Mouse (Mus musculus) stomach, embryonic 16.5 days (tissue): ENCODE data around the gene Gpr146. TPM values are rescaled to one million over a fixed set of nuclear protein-coding genes. Genes with fewer than 3 reads are reported as not detected.

Experiments used
- ATAC-seq: fragments of 200-750 bp; cut with Nextera tagmentation; 2 replicates; pipeline ENCODE4 v1.8.0; 2017; ENCODE audit warnings: moderate number of reproducible peaks, moderate TSS enrichment; ENCODE audit not compliant: insufficient read depth, low FRiP score
- H3K27ac ChIP-seq: fragments of 300-500 bp; sonication (generic); 2 replicates; pipeline ENCODE4 v1.5.1; 2014; ENCODE audit warnings: low read length
- H3K27me3 ChIP-seq: fragments of 300-500 bp; sonication (generic); 2 replicates; pipeline ENCODE4 v1.6.1; 2014; ENCODE audit warnings: low read length, control low read depth, mixed read lengths; ENCODE audit not compliant: control insufficient read depth, insufficient read depth
- H3K36me3 ChIP-seq: fragments of 300-500 bp; sonication (generic); 2 replicates; pipeline ENCODE4 v1.6.1; 2014; ENCODE audit warnings: low read length; ENCODE audit not compliant: control insufficient read depth, insufficient read depth
- H3K4me1 ChIP-seq: fragments of 300-500 bp; sonication (generic); 2 replicates; pipeline ENCODE4 v1.6.1; 2014; ENCODE audit warnings: low read length, control low read depth, mixed read lengths; ENCODE audit not compliant: control insufficient read depth, insufficient read depth
- H3K4me2 ChIP-seq: fragments of 300-500 bp; sonication (generic); 2 replicates; pipeline ENCODE4 v1.6.1; 2014; ENCODE audit warnings: low read depth, low read length, mixed read lengths
- H3K4me3 ChIP-seq: fragments of 300-500 bp; sonication (generic); replicated peaks from 2 replicates; pipeline ENCODE4 v1.5.1; 2014; ENCODE audit warnings: mild to moderate bottlenecking, low read length
- H3K9ac ChIP-seq: fragments of 300-500 bp; sonication (generic); 2 replicates; pipeline ENCODE4 v1.6.1; 2014; ENCODE audit warnings: low read length
- H3K9me3 ChIP-seq: fragments of 300-500 bp; sonication (generic); replicated peaks from 2 replicates; pipeline ENCODE4 v1.6.1; 2016; ENCODE audit warnings: low read length, control low read depth; ENCODE audit not compliant: control insufficient read depth
- WGBS: fragments of 180-500 bp; shearing (Covaris S2); extraction: QIAGEN DNeasy Blood & Tissue Kit; methylation state at CpG from one replicate; pipeline ENCODE4 v1.1.7; 2014; 5-methylcytosine and 5-hydroxymethylcytosine counted together
- polyA plus RNA-seq: library from polyadenylated mRNA; unstranded; fragments of >200 nt; fragmentation: Nextera tagmentation; extraction: Ambion mirVana; gene quantifications from 2 replicates; pipeline ENCODE4 v1.2.1, GENCODE M21; 2015

Gene Gpr146
- polyA plus RNA-seq, 1 experiment from 2014 or later = 4.2 TPM

- Histone ChIP-seq H3K4me1 (peaks cover 21% of the 10 kb centered on the region), H3K9me3 (no peaks in the 10 kb centered on the region), H3K4me2 (no peak overlapping the region), H3K27ac (no peak overlapping the region), H3K27me3 (no peaks in the 10 kb centered on the region), H3K9ac (no peak overlapping the region), H3K36me3 (no peaks in the 10 kb centered on the region), H3K4me3 (no peak overlapping the region)
- ATAC-seq = no peak
- 92% methylated on average over 37 of the region's 37 CpGs for WGBS
Observed at GRCm38 (mm10) chr5:139392219-139393196, 15.0 kb downstream of the Gpr146 start.

DNA sequence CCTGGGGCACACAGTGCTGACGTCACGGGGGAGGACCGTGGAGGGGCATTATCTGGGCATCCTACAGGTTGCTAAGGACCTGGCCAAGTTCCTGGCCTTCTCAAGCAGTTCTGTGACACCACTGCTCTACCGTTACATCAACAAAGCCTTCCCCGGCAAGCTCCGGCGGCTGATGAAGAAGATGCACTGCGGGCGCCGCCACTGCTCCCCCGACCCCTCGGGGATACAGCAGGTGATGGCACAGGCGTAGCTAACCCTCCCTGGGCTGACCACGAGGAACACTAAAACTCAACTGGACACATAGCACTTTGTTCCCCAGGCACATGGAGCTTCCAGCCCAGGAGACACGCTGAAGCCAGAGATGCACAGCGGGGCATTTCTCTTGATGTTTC is 15.7 kb downstream of the Gpr146 start:
- Histone ChIP-seq H3K4me2 (no peak overlapping the region), H3K36me3 (no peaks in the 10 kb centered on the region), H3K27ac (no peak overlapping the region), H3K9me3 (no peaks in the 10 kb centered on the region), H3K9ac (no peak overlapping the region), H3K4me3 (no peak overlapping the region), H3K4me1 (peaks cover 19% of the 10 kb centered on the region), H3K27me3 (no peaks in the 10 kb centered on the region)
- WGBS = 93% methylated on average over 16 of the region's 16 CpGs
- ATAC-seq = no peak

GRCm38 (mm10) chr5:139394399-139394798 is 16.9 kb downstream of the Gpr146 start:
- no peaks in the 10 kb centered on the region for H3K36me3 ChIP-seq
- no peaks in the 10 kb centered on the region for H3K27me3 ChIP-seq
- WGBS = 51% methylated on average over 7 of the region's 7 CpGs
- no peak overlapping the region for H3K27ac ChIP-seq
- H3K9ac ChIP-seq = no peak overlapping the region
- peaks cover 8% of the 10 kb centered on the region for H3K4me1 ChIP-seq
- H3K4me3 ChIP-seq = no peak overlapping the region
- no peak overlapping the region for H3K4me2 ChIP-seq
- no peaks in the 10 kb centered on the region for H3K9me3 ChIP-seq
- ATAC-seq = no peak

GRCm38 (mm10) chr5:139395528-139395927 is 18.0 kb downstream of the Gpr146 start:
- Histone ChIP-seq H3K36me3 (no peaks in the 10 kb centered on the region), H3K4me1 (no peaks in the 10 kb centered on the region), H3K27ac (no peak overlapping the region), H3K4me3 (no peak overlapping the region), H3K9me3 (no peaks in the 10 kb centered on the region), H3K27me3 (no peaks in the 10 kb centered on the region), H3K9ac (no peak overlapping the region), H3K4me2 (no peak overlapping the region)
- no peak for ATAC-seq
- WGBS = 91% methylated on average over 4 of the region's 4 CpGs

GRCm38 (mm10) chr5:139397359-139397916 is 19.9 kb downstream of the Gpr146 start:
- H3K27ac ChIP-seq = no peak overlapping the region
- H3K4me1 ChIP-seq = no peaks in the 10 kb centered on the region
- no peak overlapping the region for H3K4me2 ChIP-seq
- ATAC-seq = no peak
- H3K27me3 ChIP-seq = no peaks in the 10 kb centered on the region
- no peaks in the 10 kb centered on the region for H3K36me3 ChIP-seq
- H3K4me3 ChIP-seq = no peak overlapping the region
- no peak overlapping the region for H3K9ac ChIP-seq
- whole genome bisulfite sequencing = 85% methylated on average over 4 of the region's 4 CpGs
- H3K9me3 ChIP-seq = no peaks in the 10 kb centered on the region

DNA sequence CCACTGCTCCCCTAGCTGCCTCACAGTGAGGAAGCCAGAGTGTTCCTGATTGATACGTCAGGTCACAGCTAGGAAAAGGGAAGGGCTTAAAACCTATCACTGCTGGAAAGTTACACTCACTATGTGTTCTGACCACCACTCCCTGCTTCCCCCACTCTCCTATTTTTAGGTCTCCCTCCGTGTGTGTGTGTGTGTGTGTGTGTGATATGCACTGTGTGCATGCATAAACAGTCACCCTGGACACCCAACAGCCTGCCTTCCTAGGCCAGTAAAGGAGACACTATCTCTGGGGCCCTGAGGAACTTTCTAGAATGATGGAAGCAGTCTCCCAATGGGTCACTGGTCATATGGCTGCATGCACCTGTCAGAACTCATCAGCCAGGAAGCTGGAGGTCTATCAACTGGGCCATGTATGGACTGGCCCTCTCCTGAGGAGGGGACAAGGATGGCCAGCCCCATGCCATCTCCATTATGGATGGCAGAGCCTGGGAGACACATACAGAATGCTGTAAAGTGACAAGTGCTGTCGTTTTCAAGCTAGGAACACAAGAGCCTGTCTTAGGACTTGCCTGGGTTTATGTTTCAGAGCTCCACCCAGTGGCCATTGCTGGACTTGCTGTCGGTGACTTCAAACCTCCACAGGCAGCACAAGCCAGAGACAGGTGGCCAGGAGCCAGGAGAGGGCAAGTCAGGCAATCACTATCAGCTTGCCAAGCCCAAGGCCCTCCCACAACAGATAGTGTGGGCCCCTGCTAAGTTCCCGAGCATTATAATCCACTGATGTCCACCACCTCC is 20.7 kb downstream of the Gpr146 start:
- H3K4me3 ChIP-seq = no peak overlapping the region
- H3K36me3 ChIP-seq = no peaks in the 10 kb centered on the region
- no peaks in the 10 kb centered on the region for H3K27me3 ChIP-seq
- H3K4me2 ChIP-seq = no peak overlapping the region
- H3K9me3 ChIP-seq = no peaks in the 10 kb centered on the region
- H3K4me1 ChIP-seq = no peaks in the 10 kb centered on the region
- peak; percentile 56; the same call in 1 of the 2 replicates for ATAC-seq
- no peak overlapping the region for H3K9ac ChIP-seq
- no peak overlapping the region for H3K27ac ChIP-seq
- 38% methylated on average over 5 of the region's 5 CpGs for WGBS

DNA sequence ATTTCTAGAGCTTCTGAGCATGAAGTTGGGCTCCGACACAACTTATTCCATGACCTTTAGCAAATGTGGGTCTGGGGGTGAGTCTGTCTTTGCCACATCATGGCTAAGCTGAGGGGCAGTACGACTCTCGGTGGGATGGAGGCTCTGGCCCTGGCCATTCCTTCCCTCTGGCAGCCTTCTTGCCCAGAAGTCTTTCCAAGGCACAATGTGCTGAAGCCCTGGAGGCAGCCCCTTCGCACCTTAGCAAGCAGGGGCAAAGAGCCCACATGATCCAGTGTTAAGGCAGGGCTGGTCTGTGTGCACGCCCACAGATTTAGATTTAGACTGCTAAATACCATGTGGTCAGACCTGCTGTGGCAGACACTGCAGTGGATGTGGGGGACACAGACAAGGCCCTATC is 21.3 kb downstream of the Gpr146 start:
- 79% methylated on average over 5 of the region's 5 CpGs for WGBS
- Histone ChIP-seq H3K4me3 (no peak overlapping the region), H3K27ac (no peak overlapping the region), H3K4me2 (no peak overlapping the region), H3K4me1 (no peaks in the 10 kb centered on the region), H3K36me3 (no peaks in the 10 kb centered on the region), H3K9me3 (no peaks in the 10 kb centered on the region), H3K9ac (no peak overlapping the region), H3K27me3 (no peaks in the 10 kb centered on the region)
- no peak for ATAC-seq

- WGBS = 85% methylated on average over 14 of the region's 14 CpGs
- no peaks in the 10 kb centered on the region for H3K4me1 ChIP-seq
- no peak overlapping the region for H3K4me2 ChIP-seq
- H3K9ac ChIP-seq = no peak overlapping the region
- H3K36me3 ChIP-seq = no peaks in the 10 kb centered on the region
- H3K4me3 ChIP-seq = no peak overlapping the region
- H3K9me3 ChIP-seq = no peaks in the 10 kb centered on the region
- H3K27ac ChIP-seq = no peak overlapping the region
- no peaks in the 10 kb centered on the region for H3K27me3 ChIP-seq
- no peak for ATAC-seq
Observed at GRCm38 (mm10) chr5:139399991-139400390, 22.5 kb downstream of the Gpr146 start.

- 0 out of 2 replicates have a peak, but pooled peaks cover 4% of the 10 kb centered on the region for H3K4me1 ChIP-seq
- H3K4me3 ChIP-seq = no peak overlapping the region
- H3K27ac ChIP-seq = no peak overlapping the region
- no peak overlapping the region for H3K9ac ChIP-seq
- H3K36me3 ChIP-seq = no peaks in the 10 kb centered on the region
- no peaks in the 10 kb centered on the region for H3K9me3 ChIP-seq
- WGBS = 89% methylated on average over 2 of the region's 2 CpGs
- ATAC-seq = no peak
- H3K4me2 ChIP-seq = no peak overlapping the region
- no peaks in the 10 kb centered on the region for H3K27me3 ChIP-seq
Observed at GRCm38 (mm10) chr5:139402106-139402505, 24.6 kb downstream of the Gpr146 start.
